In the genomic region with DNA sequence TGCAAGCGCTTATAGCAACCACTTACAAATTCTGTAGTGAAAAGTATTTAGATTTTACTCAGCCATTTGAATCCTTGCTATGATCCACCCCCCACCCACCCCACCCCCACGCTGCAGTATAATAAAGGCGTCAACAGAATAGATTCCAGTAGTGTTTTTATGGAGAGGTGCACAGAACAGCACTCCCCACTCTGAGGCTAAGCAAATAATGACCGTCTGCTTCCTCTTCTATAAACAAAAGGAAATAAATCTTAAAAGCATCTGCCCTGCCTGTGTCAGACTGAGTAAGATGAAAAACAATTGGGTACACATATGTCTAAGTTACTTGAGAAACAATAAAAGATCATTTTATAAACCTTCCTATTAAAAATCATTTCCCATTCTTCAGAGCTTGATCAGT, we compare ENCODE assay signal across 24 mouse cellular contexts.
"Had no signal": no experiment of that assay in that cellular context is flagged by ENCODE, and none has a peak within 500 bp of the region (broad histone marks: within the 10 kb centered on the region; RNA-seq: fewer than 3 reads in every experiment).

No protein-coding gene starts in this region.

- H3K4me2 ChIP-seq: heart, embryonic 11.5 days; heart, embryonic 13.5 days; heart, embryonic 15.5 days; hindbrain, embryonic 13.5 days; hindbrain, embryonic 15.5 days; limb, embryonic 13.5 days; limb, embryonic 15.5 days; liver, embryonic 12.5 days had no signal

- H3K9me3 ChIP-seq: heart, embryonic 13.5 days; heart, embryonic 15.5 days; hindbrain, embryonic 13.5 days; hindbrain, embryonic 15.5 days; limb, embryonic 13.5 days; limb, embryonic 15.5 days; liver, embryonic 12.5 days had no signal

- H3K9ac ChIP-seq: forebrain, postnatal 0 days; heart, embryonic 13.5 days; heart, embryonic 15.5 days; hindbrain, embryonic 13.5 days; hindbrain, embryonic 15.5 days; limb, embryonic 13.5 days; limb, embryonic 15.5 days; liver, embryonic 12.5 days; liver, embryonic 14.5 days had no signal

- H3K27ac ChIP-seq: heart, adult 2 months; heart, embryonic 13.5 days; heart, embryonic 15.5 days; hindbrain, embryonic 13.5 days; hindbrain, embryonic 15.5 days; hindbrain, postnatal 0 days; limb, embryonic 13.5 days; limb, embryonic 15.5 days; liver, embryonic 12.5 days; liver, embryonic 14.5 days had no signal

- H3K36me3 ChIP-seq: heart, embryonic 13.5 days; heart, embryonic 15.5 days; hindbrain, embryonic 13.5 days; hindbrain, embryonic 15.5 days; limb, embryonic 13.5 days; limb, embryonic 15.5 days; liver, embryonic 12.5 days had no signal

- DNase-seq: forebrain, postnatal 0 days; gastrocnemius, postnatal 14 days; gastrocnemius, postnatal 36 days; heart, adult 11 months; heart, adult 2 months; heart, postnatal 14 days; heart, postnatal 36 days; kidney, adult 11 months; kidney, adult 8-10 months; kidney, postnatal 10 days; layer of hippocampus, adult 9-11 months; layer of hippocampus, postnatal 36 days; left cerebral cortex, postnatal 4 days had no signal

- ATAC-seq: forebrain, postnatal 0 days; hindbrain, postnatal 0 days; intestine, embryonic 16.5 days; liver, embryonic 12.5 days had no signal

- H3K27me3 ChIP-seq: heart, embryonic 13.5 days; heart, embryonic 15.5 days; hindbrain, embryonic 13.5 days; hindbrain, embryonic 15.5 days; limb, embryonic 13.5 days; limb, embryonic 15.5 days; liver, embryonic 12.5 days had no signal

- H3K4me3 ChIP-seq: heart, adult 2 months; heart, embryonic 13.5 days; heart, embryonic 15.5 days; hindbrain, embryonic 13.5 days; hindbrain, embryonic 15.5 days; limb, embryonic 13.5 days; limb, embryonic 15.5 days; liver, embryonic 12.5 days had no signal

- H3K4me1 ChIP-seq: heart, embryonic 13.5 days; heart, embryonic 15.5 days; hindbrain, embryonic 13.5 days; hindbrain, embryonic 15.5 days; limb, embryonic 13.5 days; limb, embryonic 15.5 days; liver, embryonic 12.5 days had no signal
